Mouse (Mus musculus) lung, adult 2 months (tissue): ENCODE results near the gene Eya2. TPM values are rescaled to one million over a fixed set of nuclear protein-coding genes. Genes with fewer than 3 reads are reported as not detected.

Experiments
- DNase-seq: peaks from one replicate; pipeline ENCODE4 v3.0.0; 2022
- H3K4me1 ChIP-seq: fragments of 200-500 bp; 2 replicates; pipeline ENCODE4 v1.6.1; 2011; ENCODE audit warnings: low read length; ENCODE audit not compliant: control insufficient read depth, insufficient read depth
- H3K4me3 ChIP-seq: fragments of 200-500 bp; replicated peaks from 2 replicates; pipeline ENCODE3; 2011; ENCODE audit warnings: low read depth, mild to moderate bottlenecking, control low read depth, low read length; ENCODE audit errors: extremely low read depth
- CTCF ChIP-seq: fragments of 200-500 bp; IDR thresholded peaks from 2 replicates; pipeline ENCODE4 v1.5.1; 2011; ENCODE audit warnings: mild to moderate bottlenecking, low read length, control low read depth; ENCODE audit not compliant: insufficient read depth
- POLR2A ChIP-seq: fragments of 200-500 bp; IDR thresholded peaks from 2 replicates; pipeline ENCODE4 v1.6.1; 2011; ENCODE audit warnings: low read depth, mild to moderate bottlenecking, control low read depth, low read length, borderline replicate concordance; ENCODE audit errors: extremely low read depth
- WGBS: fragments of 180-500 bp; shearing (Covaris S2); methylation state at CpG from one replicate; pipeline ENCODE4 v1.1.7; 2018; 5-methylcytosine and 5-hydroxymethylcytosine counted together
- polyA plus RNA-seq: library from polyadenylated mRNA; depleted of rRNA; stranded (reverse); fragments of >200 nt; gene quantifications from 2 replicates; pipeline ENCODE4 v1.2.3, GENCODE M21; 2012

Eya2 gene
- polyA plus RNA-seq, 1 experiment = 89.3 TPM

- 73% methylated on average over 8 of the region's 8 CpGs for WGBS
Observed at GRCm38 (mm10) chr2:165583044-165583443, 11.8 kb upstream of the Eya2 start.

GRCm38 (mm10) chr2:165583518-165583917 lies 11.3 kb upstream of the Eya2 start:
- Histone ChIP-seq H3K4me3 (no peak overlapping the region), H3K4me1 (no peaks in the 10 kb centered on the region)
- DNase-seq = no peak
- WGBS = 60% methylated on average over 4 of the region's 4 CpGs
- TF ChIP-seq POLR2A (no peak), CTCF (no peak)

More at GRCm38 (mm10) chr2:165583044-165583443, 11.8 kb upstream of the Eya2 start:
- H3K4me3 ChIP-seq = no peak overlapping the region
- no peak for DNase-seq
- H3K4me1 ChIP-seq = no peaks in the 10 kb centered on the region
- TF ChIP-seq CTCF = no peak
- TF ChIP-seq POLR2A = no peak

GRCm38 (mm10) chr2:165584563-165584962 lies 10.3 kb upstream of the Eya2 start:
- TF ChIP-seq CTCF (no peak), POLR2A (no peak)
- whole genome bisulfite sequencing = 92% methylated on average over 3 of the region's 3 CpGs
- H3K4me1 ChIP-seq = no peaks in the 10 kb centered on the region
- DNase-seq = no peak
- no peak overlapping the region for H3K4me3 ChIP-seq

GRCm38 (mm10) chr2:165590742-165591141 lies 4.1 kb upstream of the Eya2 start:
- DNase-seq = no peak
- TF ChIP-seq CTCF = no peak
- TF ChIP-seq POLR2A = no peak
- WGBS = 83% methylated on average over 16 of the region's 16 CpGs

GRCm38 (mm10) chr2:165593763-165594162 lies 1.1 kb upstream of the Eya2 start:
- WGBS = 81% methylated on average over 2 of the region's 2 CpGs
- Histone ChIP-seq H3K4me1 (peaks cover 2% of the 10 kb centered on the region; the same call in 1 of the 2 replicates), H3K4me3 (no peak overlapping the region)
- no peak for DNase-seq
- TF ChIP-seq POLR2A (no peak), CTCF (0 out of 2 replicates have a peak, but pooled peaks have one; percentile 21)

More at GRCm38 (mm10) chr2:165590742-165591141, 4.1 kb upstream of the Eya2 start:
- Histone ChIP-seq H3K4me1 (no peaks in the 10 kb centered on the region), H3K4me3 (no peak overlapping the region)

- peak overlapping the region; percentile 59 for H3K4me3 ChIP-seq
- 9% methylated on average over 13 of the region's 13 CpGs for WGBS
- peak; percentile 29 for DNase-seq
Observed at GRCm38 (mm10) chr2:165595676-165596070, 841 bp downstream of the Eya2 start.

GRCm38 (mm10) chr2:165596141-165596540 lies 1.3 kb downstream of the Eya2 start:
- DNase-seq = no peak
- WGBS = 32% methylated on average over 11 of the region's 11 CpGs
- Histone ChIP-seq H3K4me3 (no peak overlapping the region), H3K4me1 (peaks cover 2% of the 10 kb centered on the region; the same call in 1 of the 2 replicates)
- no peak for TF ChIP-seq POLR2A
- no peak for TF ChIP-seq CTCF

More at GRCm38 (mm10) chr2:165595676-165596070, 841 bp downstream of the Eya2 start:
- TF ChIP-seq POLR2A (no peak), CTCF (no peak)
- H3K4me1 ChIP-seq = peaks cover 2% of the 10 kb centered on the region; the same call in 1 of the 2 replicates

GRCm38 (mm10) chr2:165597536-165597935 lies 2.7 kb downstream of the Eya2 start:
- 78% methylated on average over 6 of the region's 6 CpGs for WGBS
- Histone ChIP-seq H3K4me3 (no peak overlapping the region), H3K4me1 (peaks cover 2% of the 10 kb centered on the region; the same call in 1 of the 2 replicates)
- peak; percentile 26 for DNase-seq
- TF ChIP-seq CTCF = no peak

GRCm38 (mm10) chr2:165598139-165598538 lies 3.3 kb downstream of the Eya2 start:
- DNase-seq = no peak
- peaks cover 2% of the 10 kb centered on the region for H3K4me1 ChIP-seq
- H3K4me3 ChIP-seq = no peak overlapping the region
- WGBS = 23% methylated on average over 5 of the region's 5 CpGs
- TF ChIP-seq POLR2A (no peak), CTCF (no peak)

- TF ChIP-seq POLR2A = no peak
- no peak for TF ChIP-seq CTCF
- WGBS = 63% methylated on average over 13 of the region's 13 CpGs
- no peak for DNase-seq
- H3K4me3 ChIP-seq = no peak overlapping the region
- H3K4me1 ChIP-seq = peaks cover 2% of the 10 kb centered on the region
Observed at GRCm38 (mm10) chr2:165599566-165599965, 4.7 kb downstream of the Eya2 start.
